Mouse (Mus musculus) megakaryocyte, embryonic 14.5 days (primary cell): ENCODE measurements around the gene Daxx.

Experiments used
- FLI1 ChIP-seq: IDR thresholded peaks from 2 replicates; pipeline ENCODE4 v1.6.1; 2012; ENCODE audit warnings: low read length, inconsistent platforms, mixed read lengths
- GATA1 ChIP-seq: IDR thresholded peaks from 3 replicates; pipeline ENCODE4 v1.6.1; 2012; ENCODE audit warnings: mixed read lengths, low read length, inconsistent platforms, borderline replicate concordance

GRCm38 (mm10) chr17:33956336-33956735, 47.1 kb downstream of the Daxx start:
- TF ChIP-seq GATA1, result no peak
- no peak for TF ChIP-seq FLI1
